Mouse (Mus musculus): Measurements from ENCODE around the gene Mettl6. TPM values are rescaled to one million over a fixed set of nuclear protein-coding genes. Genes with fewer than 3 reads are reported as not detected.

The Mettl6 gene
- total RNA-seq, 1 experiment: 37.0 TPM

DNA sequence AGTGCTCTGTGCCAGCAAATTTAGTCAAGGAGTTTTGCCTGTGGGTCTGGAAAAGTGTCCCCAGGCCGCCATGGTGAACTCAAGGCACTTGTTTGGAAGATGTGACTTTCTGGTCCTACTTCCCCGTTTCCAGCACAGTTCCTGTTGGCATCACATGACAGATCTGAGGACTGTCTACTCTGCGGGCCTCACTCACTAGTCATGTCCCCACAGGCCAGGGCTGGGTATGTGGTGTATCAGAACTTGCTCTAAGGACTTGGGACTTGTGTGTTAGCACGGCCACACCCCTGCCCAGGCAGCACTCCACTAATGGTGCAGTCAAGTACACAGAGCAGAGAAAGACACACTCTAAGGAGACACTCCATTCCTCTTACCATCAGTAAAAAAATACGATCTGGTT lies 12.4 kb downstream of the Mettl6 start:
- no peak overlapping the region for H3K9ac ChIP-seq (ENCODE audit: insufficient read depth, low read depth, low read length, poor library complexity, severe bottlenecking)
- H3K27ac ChIP-seq (ENCODE audit: insufficient read depth, low read depth, low read length, poor library complexity, severe bottlenecking): no peak overlapping the region
- H3K9me3 ChIP-seq (ENCODE audit: control insufficient read depth, insufficient read depth, low read depth, low read length): no peaks in the 10 kb centered on the region
- peaks cover 43% of the 10 kb centered on the region for H3K36me3 ChIP-seq (ENCODE audit: control insufficient read depth, insufficient read depth, low read length, poor library complexity, severe bottlenecking)
- H3K4me3 ChIP-seq (ENCODE audit: insufficient read depth in 1 of 2, low read depth in 1 of 2, low read length in 2 of 2, poor library complexity in 1 of 2, severe bottlenecking in 1 of 2): no peak overlapping the region
- peaks cover 0 to 2% of the 10 kb centered on the region in 2 experiments; a peak in 1 of 4 replicates for H3K4me1 ChIP-seq (ENCODE audit: control insufficient read depth in 2 of 2, insufficient read depth in 2 of 2, low read length in 2 of 2, poor library complexity in 1 of 2)
- in situ Hi-C loops (cut with MboI; ENCODE audit: low sequenced_read_pairs in 2 of 2, unreplicated experiment in 2 of 2): no loop called here
- no peak for DNase-seq (ENCODE audit: low read depth, low spot score)
- TF ChIP-seq MAFK (IDR thresholded peaks at IDR 0.05; ENCODE audit: insufficient read depth, low read depth, low read length) (no peak), CHD2 (IDR thresholded peaks at IDR 0.05; ENCODE audit: low read depth, low read length) (no peak), ZC3H11A (IDR thresholded peaks at IDR 0.05; ENCODE audit: borderline replicate concordance, low read depth, low read length) (no peak), HCFC1 (IDR thresholded peaks at IDR 0.05; ENCODE audit: borderline replicate concordance, insufficient read depth, low read length) (no peak), ZNF384 (IDR thresholded peaks at IDR 0.05; ENCODE audit: low read depth, low read length) (no peak)

DNA sequence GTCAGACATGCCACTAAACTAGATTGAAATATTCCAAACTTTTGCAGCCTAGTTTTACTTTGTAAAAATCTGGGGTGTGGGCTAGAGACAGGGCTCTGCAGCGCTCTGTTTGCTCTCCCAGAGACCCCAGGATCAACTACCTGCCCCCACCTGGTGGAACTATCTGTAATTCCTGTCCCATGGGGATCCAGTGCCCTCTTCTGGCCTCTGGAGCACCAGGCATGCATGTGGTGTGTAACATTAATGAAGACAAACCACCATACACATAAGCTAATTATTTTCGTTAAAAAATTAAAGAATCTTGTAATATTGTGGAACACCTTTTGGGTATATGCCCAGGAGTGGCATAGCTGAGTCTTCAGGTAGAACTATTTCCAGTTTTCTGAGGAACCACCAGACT lies 21.5 kb downstream of the Mettl6 start:
- no peak overlapping the region for H3K4me3 ChIP-seq (ENCODE audit: insufficient read depth in 1 of 2, low read depth in 1 of 2, low read length in 2 of 2, poor library complexity in 1 of 2, severe bottlenecking in 1 of 2)
- H3K27ac ChIP-seq (ENCODE audit: insufficient read depth, low read depth, low read length, poor library complexity, severe bottlenecking): no peak overlapping the region
- no peaks in the 10 kb centered on the region for H3K4me1 ChIP-seq (ENCODE audit: control insufficient read depth in 2 of 2, insufficient read depth in 2 of 2, low read length in 2 of 2, poor library complexity in 1 of 2)
- H3K9ac ChIP-seq (ENCODE audit: insufficient read depth, low read depth, low read length, poor library complexity, severe bottlenecking): no peak overlapping the region
- no peaks in the 10 kb centered on the region for H3K9me3 ChIP-seq (ENCODE audit: control insufficient read depth, insufficient read depth, low read depth, low read length)
- H3K36me3 ChIP-seq (ENCODE audit: control insufficient read depth, insufficient read depth, low read length, poor library complexity, severe bottlenecking): no peaks in the 10 kb centered on the region
- no peak for TF ChIP-seq ZNF384 (IDR thresholded peaks at IDR 0.05; ENCODE audit: low read depth, low read length)
- no peak for DNase-seq (ENCODE audit: low read depth, low spot score)
- in situ Hi-C loops (cut with MboI; ENCODE audit: low sequenced_read_pairs in 2 of 2, unreplicated experiment in 2 of 2): no loop called here

DNA sequence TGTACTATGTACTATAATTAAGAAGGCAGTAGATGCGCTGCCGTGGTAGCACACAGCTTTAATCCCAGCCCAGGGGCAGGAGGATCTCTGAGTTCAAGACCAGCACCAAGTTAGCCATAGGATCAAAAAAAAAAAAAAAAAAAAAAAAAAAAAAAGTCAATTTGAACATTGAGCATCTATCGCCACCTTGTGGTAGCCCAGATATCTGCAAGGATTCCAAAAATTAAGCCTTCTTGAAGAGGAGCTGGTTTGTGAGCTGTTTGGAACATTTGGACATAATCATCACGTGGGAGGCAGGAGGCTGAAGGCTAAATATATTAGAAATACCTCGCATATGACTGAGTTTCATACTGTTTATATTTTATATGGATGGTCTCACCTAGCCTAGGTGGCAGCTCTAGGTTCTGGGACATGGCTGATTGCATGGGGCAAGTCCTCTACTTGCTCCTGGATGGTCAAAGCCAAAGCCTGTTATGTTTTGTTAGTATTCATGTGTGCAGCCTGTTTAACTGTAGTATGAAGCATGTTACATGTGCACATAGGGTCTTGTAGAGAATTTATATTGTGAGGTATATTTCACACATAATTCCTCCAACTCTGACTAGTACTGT lies 22.3 kb downstream of the Mettl6 start:
- DNase-seq (ENCODE audit: low read depth, low spot score): peak; percentile 49
- Histone ChIP-seq H3K9me3 (ENCODE audit: control insufficient read depth, insufficient read depth, low read depth, low read length) (no peaks in the 10 kb centered on the region), H3K4me1 (ENCODE audit: control insufficient read depth in 2 of 2, insufficient read depth in 2 of 2, low read length in 2 of 2, poor library complexity in 1 of 2) (no peaks in the 10 kb centered on the region), H3K27ac (ENCODE audit: insufficient read depth, low read depth, low read length, poor library complexity, severe bottlenecking) (no peak overlapping the region), H3K4me3 (ENCODE audit: insufficient read depth in 1 of 2, low read depth in 1 of 2, low read length in 2 of 2, poor library complexity in 1 of 2, severe bottlenecking in 1 of 2) (no peak overlapping the region), H3K36me3 (ENCODE audit: control insufficient read depth, insufficient read depth, low read length, poor library complexity, severe bottlenecking) (no peaks in the 10 kb centered on the region), H3K9ac (ENCODE audit: insufficient read depth, low read depth, low read length, poor library complexity, severe bottlenecking) (no peak overlapping the region)
- in situ Hi-C loops (cut with MboI; ENCODE audit: low sequenced_read_pairs in 2 of 2, unreplicated experiment in 2 of 2): no loop called here
- no peak for TF ChIP-seq CHD2 (IDR thresholded peaks at IDR 0.05; ENCODE audit: low read depth, low read length)
- peak; percentile 100 for TF ChIP-seq ZNF384 (IDR thresholded peaks at IDR 0.05; ENCODE audit: low read depth, low read length)
- no peak for TF ChIP-seq HCFC1 (IDR thresholded peaks at IDR 0.05; ENCODE audit: borderline replicate concordance, insufficient read depth, low read length)
- peak; percentile 34 for TF ChIP-seq ZC3H11A (IDR thresholded peaks at IDR 0.05; ENCODE audit: borderline replicate concordance, low read depth, low read length)
- TF ChIP-seq MAFK (IDR thresholded peaks at IDR 0.05; ENCODE audit: insufficient read depth, low read depth, low read length): peak; percentile 22; the same call in 1 of the 2 replicates

DNA sequence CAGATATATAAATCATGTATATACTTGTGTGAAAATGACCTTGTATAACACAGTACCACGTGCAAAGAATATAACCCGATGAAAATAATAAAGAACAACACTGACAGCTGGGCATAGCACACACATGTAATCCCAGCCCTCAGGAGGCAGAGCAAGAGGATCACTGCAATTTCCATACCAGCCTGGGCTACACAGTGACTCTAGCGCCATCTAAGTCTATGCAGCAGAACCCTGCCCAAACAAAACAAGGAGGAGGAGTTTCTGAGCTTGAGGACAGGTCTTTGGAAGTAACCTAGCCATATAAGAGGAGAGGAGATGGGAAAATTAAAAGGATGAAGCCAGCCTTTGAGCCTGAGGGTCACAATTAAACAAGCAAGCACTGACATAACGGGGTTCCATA lies 25.1 kb downstream of the Mettl6 start:
- no peak overlapping the region for H3K9ac ChIP-seq (ENCODE audit: insufficient read depth, low read depth, low read length, poor library complexity, severe bottlenecking)
- no peaks in the 10 kb centered on the region for H3K9me3 ChIP-seq (ENCODE audit: control insufficient read depth, insufficient read depth, low read depth, low read length)
- no peaks in the 10 kb centered on the region for H3K4me1 ChIP-seq (ENCODE audit: control insufficient read depth in 2 of 2, insufficient read depth in 2 of 2, low read length in 2 of 2, poor library complexity in 1 of 2)
- DNase-seq (ENCODE audit: low read depth, low spot score): no peak
- no peak for TF ChIP-seq MAFK (IDR thresholded peaks at IDR 0.05; ENCODE audit: insufficient read depth, low read depth, low read length)
- TF ChIP-seq ZC3H11A (IDR thresholded peaks at IDR 0.05; ENCODE audit: borderline replicate concordance, low read depth, low read length): no peak
- no peak for TF ChIP-seq CHD2 (IDR thresholded peaks at IDR 0.05; ENCODE audit: low read depth, low read length)
- TF ChIP-seq HCFC1 (IDR thresholded peaks at IDR 0.05; ENCODE audit: borderline replicate concordance, insufficient read depth, low read length): no peak
- no peak for TF ChIP-seq ZNF384 (IDR thresholded peaks at IDR 0.05; ENCODE audit: low read depth, low read length)
- in situ Hi-C loops (cut with MboI; ENCODE audit: low sequenced_read_pairs in 2 of 2, unreplicated experiment in 2 of 2): no loop called here
- H3K4me3 ChIP-seq (ENCODE audit: insufficient read depth in 1 of 2, low read depth in 1 of 2, low read length in 2 of 2, poor library complexity in 1 of 2, severe bottlenecking in 1 of 2): no peak overlapping the region
- H3K36me3 ChIP-seq (ENCODE audit: control insufficient read depth, insufficient read depth, low read length, poor library complexity, severe bottlenecking): no peaks in the 10 kb centered on the region
- no peak overlapping the region for H3K27ac ChIP-seq (ENCODE audit: insufficient read depth, low read depth, low read length, poor library complexity, severe bottlenecking)

DNA sequence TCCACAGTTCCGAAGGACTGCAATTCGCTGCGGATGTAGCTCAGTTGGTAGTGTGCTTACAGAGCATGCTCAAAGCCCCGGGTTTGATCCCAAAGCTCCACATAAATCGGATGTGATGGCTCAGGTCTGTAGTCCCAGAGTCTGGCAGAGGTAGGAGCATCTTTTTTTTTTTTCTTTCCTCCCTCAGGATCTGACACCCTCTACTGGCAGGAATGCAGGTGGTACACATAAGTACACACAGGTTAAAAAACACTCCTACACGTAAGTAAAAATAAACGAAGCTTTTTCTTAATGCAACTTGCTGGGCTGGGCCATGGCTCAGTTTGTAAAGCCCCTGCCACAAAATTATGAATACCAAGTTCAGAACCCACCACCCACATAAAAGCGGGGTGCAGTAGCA lies 30.7 kb downstream of the Mettl6 start:
- Histone ChIP-seq H3K4me1 (ENCODE audit: control insufficient read depth in 2 of 2, insufficient read depth in 2 of 2, low read length in 2 of 2, poor library complexity in 1 of 2) (no peaks in the 10 kb centered on the region), H3K9me3 (ENCODE audit: control insufficient read depth, insufficient read depth, low read depth, low read length) (no peaks in the 10 kb centered on the region), H3K27ac (ENCODE audit: insufficient read depth, low read depth, low read length, poor library complexity, severe bottlenecking) (no peak overlapping the region), H3K36me3 (ENCODE audit: control insufficient read depth, insufficient read depth, low read length, poor library complexity, severe bottlenecking) (no peaks in the 10 kb centered on the region), H3K4me3 (ENCODE audit: insufficient read depth in 1 of 2, low read depth in 1 of 2, low read length in 2 of 2, poor library complexity in 1 of 2, severe bottlenecking in 1 of 2) (no peak overlapping the region), H3K9ac (ENCODE audit: insufficient read depth, low read depth, low read length, poor library complexity, severe bottlenecking) (peak overlapping the region; percentile 37; the same call in 1 of the 2 replicates)
- in situ Hi-C loops (cut with MboI; ENCODE audit: low sequenced_read_pairs in 2 of 2, unreplicated experiment in 2 of 2): no loop called here
- TF ChIP-seq ZC3H11A (IDR thresholded peaks at IDR 0.05; ENCODE audit: borderline replicate concordance, low read depth, low read length): no peak
- peak; percentile 99 for TF ChIP-seq ZNF384 (IDR thresholded peaks at IDR 0.05; ENCODE audit: low read depth, low read length)
- no peak for TF ChIP-seq CHD2 (IDR thresholded peaks at IDR 0.05; ENCODE audit: low read depth, low read length)
- no peak for TF ChIP-seq HCFC1 (IDR thresholded peaks at IDR 0.05; ENCODE audit: borderline replicate concordance, insufficient read depth, low read length)
- no peak for TF ChIP-seq MAFK (IDR thresholded peaks at IDR 0.05; ENCODE audit: insufficient read depth, low read depth, low read length)
- DNase-seq (ENCODE audit: low read depth, low spot score): peak; percentile 63
